Mouse (Mus musculus) cerebellum, adult 2 months (tissue): ENCODE data around the gene Fubp1. TPM values are rescaled to one million over a fixed set of nuclear protein-coding genes. Genes with fewer than 3 reads are reported as not detected.

Source experiments
- DNase-seq, 2 experiments: peaks; one replicate each; pipeline ENCODE4 v3.0.0; 2021
- H3K27ac ChIP-seq: fragments of 200-500 bp; 2 replicates; pipeline ENCODE4 v1.5.1; 2012; ENCODE audit warnings: low read length, control low read depth, inconsistent platforms; ENCODE audit not compliant: insufficient read depth
- H3K27me3 ChIP-seq: fragments of 200-500 bp; 2 replicates; pipeline ENCODE4 v1.6.1; 2012; ENCODE audit warnings: inconsistent platforms, mild to moderate bottlenecking, low read length, moderate library complexity; ENCODE audit not compliant: control insufficient read depth, insufficient read depth
- H3K4me1 ChIP-seq: fragments of 200-500 bp; 2 replicates; pipeline ENCODE4 v1.6.1; 2011; ENCODE audit warnings: low read length; ENCODE audit not compliant: control insufficient read depth, insufficient read depth
- H3K4me3 ChIP-seq: fragments of 200-500 bp; replicated peaks from 2 replicates; pipeline ENCODE3; 2011; ENCODE audit warnings: mild to moderate bottlenecking, low read depth, low read length, control low read depth; ENCODE audit not compliant: insufficient read depth
- CTCF ChIP-seq: fragments of 200-500 bp; IDR thresholded peaks from 2 replicates; pipeline ENCODE4 v1.5.1; 2011; ENCODE audit warnings: low read depth, mild to moderate bottlenecking, control low read depth, low read length, moderate library complexity, borderline replicate concordance; ENCODE audit not compliant: insufficient read depth
- POLR2A ChIP-seq: fragments of 200-500 bp; IDR thresholded peaks from 2 replicates; pipeline ENCODE4 v1.6.1; 2011; ENCODE audit warnings: low read length, control low read depth, borderline replicate concordance; ENCODE audit not compliant: insufficient read depth
- WGBS: fragments of 180-500 bp; shearing (Covaris S2); methylation state at CpG from one replicate; pipeline ENCODE4 v1.1.7; 2018; 5-methylcytosine and 5-hydroxymethylcytosine counted together
- polyA plus RNA-seq: library from polyadenylated mRNA; depleted of rRNA; stranded (reverse); fragments of >200 nt; gene quantifications from 2 replicates; pipeline ENCODE4 v1.2.3, GENCODE M21; 2012

The Fubp1 gene
- polyA plus RNA-seq, 1 experiment: 94.5 TPM

GRCm38 (mm10) chr3:152170407-152170806, 39.8 kb upstream of the Fubp1 start:
- H3K27ac ChIP-seq: no peak overlapping the region
- H3K4me1 ChIP-seq: no peaks in the 10 kb centered on the region
- no peak overlapping the region for H3K4me3 ChIP-seq
- 26% methylated on average over 1 of the region's 1 CpGs for WGBS
- H3K27me3 ChIP-seq: no peaks in the 10 kb centered on the region
- DNase-seq: no peak
- TF ChIP-seq POLR2A (no peak), CTCF (no peak)

- no peak for TF ChIP-seq POLR2A
- Histone ChIP-seq H3K27me3 (no peaks in the 10 kb centered on the region), H3K4me1 (no peaks in the 10 kb centered on the region), H3K27ac (no peak overlapping the region), H3K4me3 (no peak overlapping the region)
- DNase-seq: no peak
- 86% methylated on average over 2 of the region's 2 CpGs for WGBS
Measured at GRCm38 (mm10) chr3:152171236-152171635, 39.0 kb upstream of the Fubp1 start.

DNA sequence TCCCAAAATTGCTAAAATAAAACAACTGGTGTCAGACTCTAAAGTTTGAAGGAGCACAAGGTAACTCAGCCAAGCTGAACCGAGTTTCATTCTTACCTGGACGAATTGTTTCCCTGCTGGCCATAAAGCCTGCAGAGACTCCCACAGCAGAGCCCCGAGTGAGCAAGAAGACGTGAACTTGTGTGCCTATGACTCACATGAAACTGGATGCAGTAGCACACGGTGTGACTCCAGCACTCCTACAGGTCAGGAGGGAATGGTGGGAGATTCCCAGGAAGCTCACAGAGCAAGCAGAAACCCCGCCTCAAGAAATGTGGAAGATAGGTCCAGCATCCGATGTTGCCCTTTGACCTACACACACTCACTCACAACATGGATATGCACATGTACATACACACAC, 38.4 kb upstream of the Fubp1 start:
- no peaks in the 10 kb centered on the region for H3K27me3 ChIP-seq
- H3K4me3 ChIP-seq: no peak overlapping the region
- no peak for TF ChIP-seq POLR2A
- no peak for TF ChIP-seq CTCF
- no peak for DNase-seq
- no peaks in the 10 kb centered on the region for H3K4me1 ChIP-seq
- no peak overlapping the region for H3K27ac ChIP-seq
- 69% methylated on average over 7 of the region's 7 CpGs for WGBS

DNA sequence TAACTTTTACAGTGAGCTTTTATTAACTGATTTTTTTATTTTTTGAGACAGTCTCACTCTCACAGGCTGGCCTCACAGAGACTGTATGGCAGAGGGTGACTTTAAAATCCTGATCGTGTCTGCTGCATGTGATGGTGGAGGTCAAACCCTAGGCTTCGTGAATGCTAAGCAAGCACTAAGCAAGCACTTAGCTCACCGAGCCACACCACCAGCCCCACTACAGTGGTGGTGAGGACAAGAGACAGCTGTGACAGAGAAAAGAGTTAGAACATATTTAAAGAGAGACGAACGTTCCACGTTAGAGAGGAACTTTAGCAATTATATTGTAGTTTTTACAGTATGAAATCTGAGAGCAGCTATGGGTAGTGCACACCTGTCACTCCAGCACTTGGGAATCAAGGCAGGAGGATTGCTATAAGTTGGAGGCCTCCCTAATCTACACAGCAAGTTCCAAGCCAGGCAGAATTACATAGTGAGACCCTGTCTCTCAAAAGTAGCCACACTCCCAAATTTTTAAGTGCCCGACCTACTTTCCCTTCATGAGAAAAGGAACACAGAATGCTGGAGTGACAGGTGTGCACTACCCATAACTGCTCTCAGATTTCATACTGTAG, 37.8 kb upstream of the Fubp1 start:
- no peak for DNase-seq
- WGBS: 85% methylated on average over 7 of the region's 7 CpGs
- Histone ChIP-seq H3K27ac (no peak overlapping the region), H3K4me3 (no peak overlapping the region), H3K4me1 (no peaks in the 10 kb centered on the region), H3K27me3 (no peaks in the 10 kb centered on the region)
- TF ChIP-seq CTCF (no peak), POLR2A (no peak)

DNA sequence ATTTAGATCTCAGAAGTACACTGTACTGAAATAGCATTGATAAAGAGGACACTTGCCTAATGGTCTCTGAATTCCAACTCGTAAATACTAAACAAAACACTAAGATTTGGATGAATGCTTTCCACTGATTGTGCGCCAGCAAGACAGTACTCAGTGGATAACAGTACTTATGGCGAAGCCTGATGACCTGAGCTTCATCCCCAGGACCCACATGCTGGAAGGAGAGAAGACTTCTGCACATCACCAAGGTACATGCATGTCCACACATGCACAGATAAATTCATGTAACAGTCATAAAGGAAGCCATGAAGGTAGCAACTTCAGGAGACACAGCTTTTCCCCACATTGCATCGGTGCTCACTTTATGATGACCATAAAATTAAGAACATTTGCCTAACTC, 31.4 kb upstream of the Fubp1 start:
- Histone ChIP-seq H3K4me1 (no peaks in the 10 kb centered on the region), H3K27me3 (no peaks in the 10 kb centered on the region), H3K4me3 (no peak overlapping the region), H3K27ac (no peak overlapping the region)
- WGBS: 88% methylated on average over 4 of the region's 4 CpGs
- no peak for DNase-seq
- no peak for TF ChIP-seq CTCF
- TF ChIP-seq POLR2A: no peak

- TF ChIP-seq POLR2A: no peak
- TF ChIP-seq CTCF: no peak
- no peaks in the 10 kb centered on the region for H3K4me1 ChIP-seq
- no peak overlapping the region for H3K27ac ChIP-seq
- 41% methylated on average over 1 of the region's 1 CpGs for whole genome bisulfite sequencing
- no peak overlapping the region for H3K4me3 ChIP-seq
- DNase-seq: no peak
- H3K27me3 ChIP-seq: no peaks in the 10 kb centered on the region
Measured at GRCm38 (mm10) chr3:152179285-152179684, 30.9 kb upstream of the Fubp1 start.

GRCm38 (mm10) chr3:152180624-152181023, 29.6 kb upstream of the Fubp1 start:
- no peak for TF ChIP-seq POLR2A
- no peak for TF ChIP-seq CTCF
- no peaks in the 10 kb centered on the region for H3K27me3 ChIP-seq
- 95% methylated on average over 4 of the region's 4 CpGs for WGBS
- DNase-seq: no peak
- no peak overlapping the region for H3K4me3 ChIP-seq
- H3K4me1 ChIP-seq: no peaks in the 10 kb centered on the region
- H3K27ac ChIP-seq: no peak overlapping the region

DNA sequence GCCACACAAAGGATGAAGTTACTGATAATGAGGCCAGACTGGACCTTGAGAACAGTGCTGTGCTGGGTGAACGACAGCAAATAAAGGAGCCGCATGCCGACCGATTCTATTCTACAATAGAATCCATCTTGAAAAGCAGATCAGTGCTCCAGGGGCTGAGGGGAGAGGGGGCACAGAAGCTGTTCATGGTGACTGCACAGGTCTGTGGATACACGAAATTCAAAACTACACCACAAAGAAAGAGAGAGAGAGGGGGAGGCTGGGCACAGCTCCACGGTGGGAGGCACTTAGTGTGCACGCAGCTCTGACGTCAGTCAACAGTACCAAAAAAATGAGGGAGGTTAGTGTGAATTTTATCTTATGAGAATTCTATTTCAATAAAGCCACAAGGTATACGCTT, 26.7 kb upstream of the Fubp1 start:
- H3K4me1 ChIP-seq: peaks cover under 1% of the 10 kb centered on the region; the same call in 1 of the 2 replicates
- 53% methylated on average over 9 of the region's 9 CpGs for WGBS
- TF ChIP-seq CTCF (no peak), POLR2A (no peak)

More for the DNA sequence above, 26.7 kb upstream of the Fubp1 start:
- Histone ChIP-seq H3K4me3 (no peak overlapping the region), H3K27ac (no peak overlapping the region), H3K27me3 (no peaks in the 10 kb centered on the region)
- no peak for DNase-seq
